Mouse (Mus musculus) CH12.LX (cell line): ENCODE measurements at regions not wholly inside any gene's neighbourhood (a gene's known extent, or its start where the extent isn't known, plus 50 kb on each side); places are given as distances from the start of the nearest gene placed in this dataset.

Source experiments
- DNase-seq: peaks from one replicate; pipeline ENCODE4 v3.0.0-alpha.2; 2013; ENCODE audit errors: extremely low read depth
- H3K27ac ChIP-seq: 2 replicates; pipeline ENCODE4 v1.5.1; 2012; ENCODE audit warnings: low read depth, mild to moderate bottlenecking, control low read depth, moderate library complexity; ENCODE audit not compliant: insufficient read depth
- H3K27me3 ChIP-seq: replicated peaks from 2 replicates; pipeline ENCODE3; 2012; ENCODE audit warnings: inconsistent platforms
- H3K36me3 ChIP-seq, 2 experiments: replicated peaks in 1 of 2; 2 replicates each; pipeline versions ENCODE3 to v1.6.1; 2012; ENCODE audit warnings: inconsistent platforms in 1 of 2, low read length in 1 of 2, mild to moderate bottlenecking in 1 of 2, mixed read lengths in 1 of 2, moderate library complexity in 1 of 2; ENCODE audit not compliant: control insufficient read depth in 1 of 2, insufficient read depth in 1 of 2
- H3K4me1 ChIP-seq, 2 experiments: 2 replicates each; pipeline ENCODE4 v1.6.1; 2012; ENCODE audit warnings: inconsistent platforms in 1 of 2, moderate library complexity in 1 of 2; ENCODE audit not compliant: insufficient read depth in 2 of 2, control insufficient read depth in 1 of 2
- H3K4me2 ChIP-seq: 2 replicates; pipeline ENCODE4 v1.6.1; 2012; ENCODE audit warnings: low read depth, mild to moderate bottlenecking, control low read depth; ENCODE audit not compliant: poor library complexity, insufficient read depth, severe bottlenecking
- H3K4me3 ChIP-seq, 3 experiments: fragments of 150-350 bp in 1 of 3; sonication (generic) in 1 of 3; replicated peaks in 1 of 3; 2 replicates each; pipeline versions ENCODE3 to v1.5.1; 2011 to 2012; ENCODE audit warnings: low read depth in 2 of 3, low read length in 2 of 3, mild to moderate bottlenecking in 2 of 3, moderate library complexity in 2 of 3, control low read depth in 1 of 3, improper control_type of control experiment in 1 of 3, inconsistent platforms in 1 of 3, mixed read lengths in 1 of 3; ENCODE audit not compliant: poor library complexity in 1 of 3
- H3K79me2 ChIP-seq: replicated peaks from 2 replicates; pipeline ENCODE4 v1.6.1; 2012; ENCODE audit warnings: mild to moderate bottlenecking, moderate library complexity; ENCODE audit not compliant: control insufficient read depth, poor library complexity, insufficient read depth, severe bottlenecking; ENCODE audit errors: extremely low read depth
- H3K9ac ChIP-seq: 2 replicates; pipeline ENCODE4 v1.6.1; 2012; ENCODE audit warnings: low read depth, mild to moderate bottlenecking, control low read depth, moderate library complexity; ENCODE audit not compliant: insufficient read depth
- H3K9me3 ChIP-seq: replicated peaks from 2 replicates; pipeline ENCODE3; 2012; ENCODE audit warnings: low read length, inconsistent platforms, mixed read lengths
- BHLHE40 ChIP-seq: IDR thresholded peaks from 2 replicates; pipeline ENCODE4 v1.6.1; 2011; ENCODE audit warnings: mild to moderate bottlenecking, low read depth, low read length, improper control_type of control experiment
- CHD1 ChIP-seq: IDR thresholded peaks from 2 replicates; pipeline ENCODE4 v1.6.1; 2012; ENCODE audit warnings: low read depth, low read length, improper control_type of control experiment, inconsistent platforms
- CHD2 ChIP-seq: IDR thresholded peaks from 2 replicates; pipeline ENCODE4 v1.6.1; 2011; ENCODE audit warnings: low read length, improper control_type of control experiment
- ELF1 ChIP-seq: IDR thresholded peaks from 2 replicates; pipeline ENCODE4 v1.6.1; 2014; ENCODE audit warnings: low read depth, mild to moderate bottlenecking, inconsistent platforms, low read length, improper control_type of control experiment
- EP300 ChIP-seq: IDR thresholded peaks from 2 replicates; pipeline ENCODE4 v1.6.1; 2011; ENCODE audit warnings: low read length, improper control_type of control experiment
- ETS1 ChIP-seq: conservative IDR thresholded peaks from 2 replicates; pipeline ENCODE4 v1.6.1; 2012; ENCODE audit warnings: low read depth, mild to moderate bottlenecking, inconsistent platforms, low read length, improper control_type of control experiment, moderate library complexity
- JUN ChIP-seq: IDR thresholded peaks from 2 replicates; pipeline ENCODE4 v1.6.1; 2011; ENCODE audit warnings: low read depth, mild to moderate bottlenecking, low read length, improper control_type of control experiment, moderate library complexity; ENCODE audit not compliant: insufficient read depth
- KAT2A ChIP-seq: IDR thresholded peaks from 2 replicates; pipeline ENCODE4 v1.6.1; 2012; ENCODE audit warnings: low read length, improper control_type of control experiment, inconsistent platforms; ENCODE audit not compliant: insufficient replicate concordance
- MAZ ChIP-seq: IDR thresholded peaks from 2 replicates; pipeline ENCODE4 v1.6.1; 2012; ENCODE audit warnings: low read depth, mild to moderate bottlenecking, inconsistent platforms, low read length, improper control_type of control experiment, moderate library complexity
- MYC ChIP-seq: IDR thresholded peaks from 2 replicates; pipeline ENCODE4 v1.6.1; 2011; ENCODE audit warnings: low read depth, mild to moderate bottlenecking, improper control_type of control experiment, low read length
- NELFE ChIP-seq: IDR thresholded peaks from 2 replicates; pipeline ENCODE4 v1.6.1; 2011; ENCODE audit warnings: low read depth, low read length, improper control_type of control experiment
- PAX5 ChIP-seq: IDR thresholded peaks from 2 replicates; pipeline ENCODE4 v1.6.1; 2012; ENCODE audit warnings: low read length, inconsistent platforms, mixed read lengths
- SMC3 ChIP-seq: IDR thresholded peaks from 2 replicates; pipeline ENCODE4 v1.6.1; 2011; ENCODE audit warnings: low read depth, low read length, improper control_type of control experiment
- USF2 ChIP-seq: conservative IDR thresholded peaks from 2 replicates; pipeline ENCODE4 v1.6.1; 2011; ENCODE audit warnings: low read depth, low read length, improper control_type of control experiment
- dilution Hi-C: fragments of 300-500 bp; cut with MboI; formaldehyde crosslinking; loops from 2 replicates; pipeline ENCODE4 v1.14.3; 2020; ENCODE audit warnings: low sequenced_read_pairs; ENCODE audit not compliant: extremely low pct_unique_long_range_greater_than_20kb, extremely low pct_ligation_motif_present
- in situ Hi-C: fragments of 300-500 bp; cut with MboI; formaldehyde crosslinking; loops from 3 replicates; pipeline ENCODE4 v1.14.3; 2019; ENCODE audit warnings: low sequenced_read_pairs, low pct_ligation_motif_present, low pct_unique_long_range_greater_than_20kb, mixed read lengths

- Histone ChIP-seq H3K4me1 (no peaks in the 10 kb centered on the region), H3K36me3 (no peaks in the 10 kb centered on the region), H3K27ac (no peak overlapping the region), H3K79me2 (no peaks in the 10 kb centered on the region), H3K9ac (no peak overlapping the region), H3K4me2 (no peak overlapping the region), H3K27me3 (no peaks in the 10 kb centered on the region), H3K4me3 (no peak overlapping the region), H3K9me3 (peaks cover 61% of the 10 kb centered on the region)
- in situ Hi-C loops (no loop called here), dilution Hi-C loops (no loop called here)
- TF ChIP-seq ETS1 (no peak), USF2 (no peak)
- no peak for DNase-seq
These were observed 81.0 kb downstream of the Arrdc4 start for GRCm38 (mm10) chr7:68667790-68668732.

- Histone ChIP-seq H3K4me3 (no peak overlapping the region), H3K9ac (no peak overlapping the region)
- TF ChIP-seq BHLHE40: no peak
- no peak for TF ChIP-seq JUN
- no peak for TF ChIP-seq SMC3
- no peak for TF ChIP-seq CHD2
- no peak for TF ChIP-seq ELF1
- TF ChIP-seq NELFE: no peak
- TF ChIP-seq PAX5: no peak
- no peak for TF ChIP-seq MYC
- TF ChIP-seq MAZ: no peak
- no peak for TF ChIP-seq KAT2A
- TF ChIP-seq CHD1: no peak
- no peak for TF ChIP-seq EP300
- no peak for TF ChIP-seq USF2
- TF ChIP-seq, all 38 proteins: peak for 0
- no peaks in the 10 kb centered on the region for H3K36me3 ChIP-seq
- in situ Hi-C loops (no loop called here), dilution Hi-C loops (no loop called here)
- H3K4me2 ChIP-seq: no peak overlapping the region
- H3K9me3 ChIP-seq: peaks cover 69% of the 10 kb centered on the region
- no peak for DNase-seq
- no peaks in the 10 kb centered on the region for H3K79me2 ChIP-seq
- no peaks in the 10 kb centered on the region for H3K4me1 ChIP-seq
- H3K27me3 ChIP-seq: no peaks in the 10 kb centered on the region
- H3K27ac ChIP-seq: no peak overlapping the region
These were observed 81.8 kb downstream of the Arrdc4 start for GRCm38 (mm10) chr7:68667215-68667614.
